Mouse (Mus musculus) midbrain, embryonic 16.5 days (tissue): Measurements from ENCODE around the gene Tcf7l2. TPM values are rescaled to one million over a fixed set of nuclear protein-coding genes. Genes with fewer than 3 reads are reported as not detected.
A peak's percentile ranks its signal among the peaks of the same experiment; 100 is the strongest.

Experiments
- ATAC-seq: fragments of 200-750 bp; cut with Nextera tagmentation; 2 replicates; pipeline ENCODE4 v1.8.0; 2017; ENCODE audit warnings: moderate TSS enrichment
- H3K27ac ChIP-seq: fragments of 300-500 bp; sonication (generic); 2 replicates; pipeline ENCODE4 v1.5.1; 2014; ENCODE audit warnings: mild to moderate bottlenecking, low read length, mixed read lengths
- H3K27me3 ChIP-seq: fragments of 300-500 bp; sonication (generic); 2 replicates; pipeline ENCODE4 v1.6.1; 2014; ENCODE audit warnings: low read depth, low read length, mixed read lengths; ENCODE audit not compliant: control insufficient read depth, insufficient read depth
- H3K36me3 ChIP-seq: fragments of 300-500 bp; sonication (generic); 2 replicates; pipeline ENCODE4 v1.6.1; 2014; ENCODE audit warnings: mild to moderate bottlenecking, low read length, moderate library complexity, mixed read lengths; ENCODE audit not compliant: control insufficient read depth, insufficient read depth
- H3K4me1 ChIP-seq: fragments of 300-500 bp; sonication (generic); 2 replicates; pipeline ENCODE4 v1.6.1; 2014; ENCODE audit warnings: mild to moderate bottlenecking, low read length, mixed read lengths; ENCODE audit not compliant: control insufficient read depth, insufficient read depth
- H3K4me2 ChIP-seq: fragments of 300-500 bp; sonication (generic); 2 replicates; pipeline ENCODE4 v1.6.1; 2014; ENCODE audit warnings: mild to moderate bottlenecking, low read length, mixed read lengths
- H3K4me3 ChIP-seq: fragments of 300-500 bp; sonication (generic); 2 replicates; pipeline ENCODE4 v1.5.1; 2014; ENCODE audit warnings: low read depth, mild to moderate bottlenecking, low read length, moderate library complexity, mixed read lengths
- H3K9ac ChIP-seq: fragments of 300-500 bp; sonication (generic); 2 replicates; pipeline ENCODE4 v1.6.1; 2014; ENCODE audit warnings: low read depth, low read length, mixed read lengths
- H3K9me3 ChIP-seq: fragments of 300-500 bp; sonication (generic); replicated peaks from 2 replicates; pipeline ENCODE4 v1.6.1; 2014; ENCODE audit warnings: mild to moderate bottlenecking, low read length, mixed read lengths; ENCODE audit not compliant: control insufficient read depth, poor library complexity, severe bottlenecking
- WGBS: fragments of 180-500 bp; shearing (Covaris S2); extraction: QIAGEN DNeasy Blood & Tissue Kit; methylation state at CpG from one replicate; pipeline ENCODE4 v1.1.7; 2014; 5-methylcytosine and 5-hydroxymethylcytosine counted together
- polyA plus RNA-seq: library from polyadenylated mRNA; unstranded; fragments of >200 nt; fragmentation: Nextera tagmentation; extraction: Ambion mirVana; gene quantifications from 2 replicates; pipeline ENCODE4 v1.2.1, GENCODE M21; 2015

Gene Tcf7l2
- polyA plus RNA-seq, 1 experiment from 2014 or later: 824 TPM

DNA sequence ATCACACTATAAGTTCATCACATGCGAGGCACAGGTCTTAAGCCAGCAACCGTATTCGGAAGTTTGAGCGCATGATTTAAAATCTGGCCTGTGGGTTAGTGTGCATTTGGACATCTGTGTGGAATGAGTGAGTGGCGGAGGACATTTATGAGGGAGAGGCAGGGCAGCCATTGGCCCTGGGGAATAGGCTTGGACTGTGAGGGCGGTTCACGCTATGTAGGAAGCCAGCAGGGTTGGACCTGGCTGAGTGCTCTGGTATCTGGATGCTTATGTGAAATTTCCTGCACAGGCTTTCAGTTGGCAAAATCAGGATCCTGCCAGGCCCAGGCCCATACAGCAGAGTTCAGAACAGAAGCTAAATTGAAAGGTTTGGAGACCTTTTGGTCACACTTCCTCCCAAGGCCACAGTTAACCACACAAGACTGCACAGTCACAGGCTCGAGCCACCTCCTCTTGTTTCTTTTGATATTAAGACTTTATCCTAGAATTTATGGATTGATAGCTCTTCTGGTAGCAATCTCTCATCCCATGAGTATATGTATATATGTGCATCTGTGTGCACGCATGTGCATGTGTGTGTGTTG is 89.4 kb downstream of the Tcf7l2 start:
- Histone ChIP-seq H3K9me3 (no peaks in the 10 kb centered on the region), H3K36me3 (no peaks in the 10 kb centered on the region), H3K4me2 (no peak overlapping the region), H3K4me1 (peaks cover 5% of the 10 kb centered on the region; the same call in 1 of the 2 replicates), H3K27ac (no peak overlapping the region), H3K4me3 (no peak overlapping the region), H3K27me3 (no peaks in the 10 kb centered on the region), H3K9ac (no peak overlapping the region)
- 87% methylated on average over 9 of the region's 9 CpGs for WGBS
- ATAC-seq: no peak

GRCm38 (mm10) chr19:55832122-55832521 is 90.5 kb downstream of the Tcf7l2 start:
- H3K4me2 ChIP-seq: no peak overlapping the region
- no peaks in the 10 kb centered on the region for H3K27me3 ChIP-seq
- WGBS: 81% methylated on average over 4 of the region's 4 CpGs
- no peaks in the 10 kb centered on the region for H3K9me3 ChIP-seq
- 0 out of 2 replicates have a peak overlapping the region, but pooled peaks have one; percentile 22 for H3K27ac ChIP-seq
- no peak overlapping the region for H3K9ac ChIP-seq
- H3K4me1 ChIP-seq: peaks cover 5% of the 10 kb centered on the region; the same call in 1 of the 2 replicates
- H3K4me3 ChIP-seq: no peak overlapping the region
- no peak for ATAC-seq
- H3K36me3 ChIP-seq: no peaks in the 10 kb centered on the region

GRCm38 (mm10) chr19:55833807-55834385 is 92.3 kb downstream of the Tcf7l2 start:
- no peaks in the 10 kb centered on the region for H3K27me3 ChIP-seq
- WGBS: 92% methylated on average over 4 of the region's 4 CpGs
- H3K9ac ChIP-seq: no peak overlapping the region
- no peaks in the 10 kb centered on the region for H3K36me3 ChIP-seq
- no peaks in the 10 kb centered on the region for H3K9me3 ChIP-seq
- H3K4me1 ChIP-seq: peaks cover 18% of the 10 kb centered on the region
- no peak overlapping the region for H3K4me2 ChIP-seq
- ATAC-seq: no peak
- H3K4me3 ChIP-seq: no peak overlapping the region
- H3K27ac ChIP-seq: no peak overlapping the region

DNA sequence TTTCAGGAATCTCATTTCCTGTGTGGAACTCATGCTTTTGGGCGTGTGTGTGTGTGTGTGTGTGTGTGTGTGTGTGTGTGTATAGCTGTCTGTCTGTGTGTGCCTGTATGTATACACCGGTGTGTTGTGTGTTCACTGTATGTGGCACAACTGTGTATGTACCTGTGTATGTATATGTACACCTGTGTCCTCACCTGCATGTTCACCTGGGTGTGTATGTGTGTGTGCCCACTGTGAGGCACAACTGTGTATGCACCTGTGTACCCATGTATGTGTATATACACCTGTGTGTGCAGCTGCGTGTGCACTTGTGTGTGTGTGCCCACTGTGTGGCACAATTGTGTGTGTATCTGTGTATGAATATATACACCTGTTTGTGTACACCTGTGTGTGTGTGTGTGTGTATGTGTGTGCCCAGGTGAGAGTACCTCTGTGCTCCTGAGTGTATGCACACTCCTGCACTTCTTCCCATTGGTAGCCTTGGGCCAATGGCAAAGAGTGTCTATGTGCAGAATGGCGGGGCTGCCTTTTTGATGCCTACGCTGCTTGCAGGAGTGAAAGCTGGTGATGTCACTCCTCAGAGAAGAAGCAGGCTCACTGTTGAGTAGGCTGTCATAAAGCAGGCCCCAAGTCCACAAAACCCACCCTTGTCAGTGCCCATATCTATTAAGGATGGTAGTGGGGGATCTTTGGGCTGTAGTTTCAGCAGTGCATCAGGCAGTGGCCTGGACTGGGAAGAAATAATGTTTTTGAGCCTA is 95.5 kb downstream of the Tcf7l2 start:
- Histone ChIP-seq H3K4me2 (no peak overlapping the region), H3K9me3 (no peaks in the 10 kb centered on the region), H3K36me3 (no peaks in the 10 kb centered on the region), H3K9ac (no peak overlapping the region), H3K27me3 (no peaks in the 10 kb centered on the region), H3K4me1 (peaks cover 29% of the 10 kb centered on the region), H3K27ac (peak overlapping the region; percentile 70), H3K4me3 (no peak overlapping the region)
- ATAC-seq: peak; percentile 49; the same call in 1 of the 2 replicates
- 64% methylated on average over 5 of the region's 5 CpGs for WGBS

DNA sequence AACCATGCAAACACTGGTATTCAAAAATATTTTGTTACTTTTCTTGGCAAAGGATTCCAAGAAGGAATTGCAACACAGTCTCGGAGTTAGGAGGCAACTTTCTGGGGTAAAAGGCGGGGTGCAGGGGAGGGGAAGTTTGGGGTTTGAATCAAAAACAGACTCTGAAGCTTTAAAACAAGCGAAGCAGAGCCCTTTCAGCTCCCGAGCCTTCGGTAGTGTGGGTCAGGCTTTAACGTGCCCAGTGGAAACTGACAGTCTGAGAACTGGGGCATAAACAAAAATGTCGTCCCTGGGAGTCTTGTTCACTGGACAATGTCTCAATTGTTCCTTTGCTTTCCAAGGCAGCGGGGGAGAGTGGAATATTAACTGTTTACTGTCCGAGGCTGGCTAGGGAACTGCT is 96.3 kb downstream of the Tcf7l2 start:
- H3K36me3 ChIP-seq: no peaks in the 10 kb centered on the region
- no peaks in the 10 kb centered on the region for H3K9me3 ChIP-seq
- ATAC-seq: 0 out of 2 replicates have a peak, but pooled peaks have one; percentile 23
- peak overlapping the region; percentile 23 for H3K4me2 ChIP-seq
- H3K27me3 ChIP-seq: no peaks in the 10 kb centered on the region
- peaks cover 29% of the 10 kb centered on the region for H3K4me1 ChIP-seq
- H3K9ac ChIP-seq: no peak overlapping the region
- WGBS: 5% methylated on average over 9 of the region's 9 CpGs
- peak overlapping the region; percentile 55 for H3K27ac ChIP-seq
- no peak overlapping the region for H3K4me3 ChIP-seq

DNA sequence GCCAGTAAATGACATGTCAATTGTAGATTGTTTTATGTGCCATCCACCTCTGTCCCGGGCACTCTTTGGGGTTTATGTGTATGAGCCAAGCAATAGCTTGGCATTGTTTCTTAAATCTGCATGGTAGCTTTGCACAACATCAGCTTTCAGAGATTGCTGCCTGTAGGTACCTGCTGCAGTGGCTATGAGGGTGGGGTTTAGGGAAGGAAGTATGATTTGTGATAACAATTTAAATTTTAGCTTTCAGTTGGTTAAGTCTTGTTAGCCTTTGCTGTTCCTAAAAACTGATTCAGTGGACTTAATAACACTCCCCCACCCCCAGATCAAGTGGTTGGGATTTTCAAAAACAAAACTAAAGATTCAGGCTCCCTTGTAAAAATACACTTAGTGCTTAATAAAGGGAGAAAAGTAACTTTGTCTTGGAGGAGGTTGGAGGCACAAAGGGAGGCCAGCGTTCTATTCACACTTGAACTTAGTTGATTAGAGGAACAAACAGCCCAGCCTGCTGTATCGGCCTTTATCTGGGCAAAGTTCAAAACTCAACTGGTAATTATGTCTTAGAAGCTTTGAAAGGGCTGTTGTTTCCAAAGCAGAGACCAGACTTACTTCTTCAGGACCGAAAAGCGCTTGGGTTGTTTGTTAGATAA is 96.9 kb downstream of the Tcf7l2 start:
- 31% methylated on average over 5 of the region's 5 CpGs for WGBS
- no peaks in the 10 kb centered on the region for H3K27me3 ChIP-seq
- H3K27ac ChIP-seq: peak overlapping the region; percentile 44
- no peak overlapping the region for H3K9ac ChIP-seq
- H3K4me1 ChIP-seq: peaks cover 29% of the 10 kb centered on the region
- no peaks in the 10 kb centered on the region for H3K36me3 ChIP-seq
- peak overlapping the region; percentile 23 for H3K4me2 ChIP-seq
- H3K4me3 ChIP-seq: no peak overlapping the region
- H3K9me3 ChIP-seq: no peaks in the 10 kb centered on the region
- ATAC-seq: no peak

GRCm38 (mm10) chr19:55839036-55839555 is 97.5 kb downstream of the Tcf7l2 start:
- no peaks in the 10 kb centered on the region for H3K9me3 ChIP-seq
- H3K27ac ChIP-seq: peak overlapping the region; percentile 37; the same call in 1 of the 2 replicates
- no peaks in the 10 kb centered on the region for H3K27me3 ChIP-seq
- WGBS: 64% methylated on average over 10 of the region's 10 CpGs
- no peak overlapping the region for H3K4me2 ChIP-seq
- no peaks in the 10 kb centered on the region for H3K36me3 ChIP-seq
- H3K4me1 ChIP-seq: peaks cover 29% of the 10 kb centered on the region
- H3K4me3 ChIP-seq: no peak overlapping the region
- H3K9ac ChIP-seq: no peak overlapping the region
- no peak for ATAC-seq

GRCm38 (mm10) chr19:55840499-55841121 is 99.0 kb downstream of the Tcf7l2 start:
- WGBS: 56% methylated on average over 10 of the region's 10 CpGs
- no peak for ATAC-seq

More at GRCm38 (mm10) chr19:55840499-55841121, 99.0 kb downstream of the Tcf7l2 start:
- Histone ChIP-seq H3K27ac (no peak overlapping the region), H3K4me2 (no peak overlapping the region), H3K4me1 (peaks cover 33% of the 10 kb centered on the region), H3K9ac (no peak overlapping the region), H3K36me3 (no peaks in the 10 kb centered on the region), H3K4me3 (no peak overlapping the region), H3K27me3 (no peaks in the 10 kb centered on the region), H3K9me3 (no peaks in the 10 kb centered on the region)
